Mouse (Mus musculus): ENCODE data around the gene Gm7879. TPM values are rescaled to one million over a fixed set of nuclear protein-coding genes. Genes with fewer than 3 reads are reported as not detected.

The Gm7879 gene
- polyA plus RNA-seq, 1 experiment, result not detected

- no peaks in the 10 kb centered on the region for H3K27me3 ChIP-seq (ENCODE audit: control insufficient read depth, insufficient read depth, low read length)
- no peak for TF ChIP-seq CTCF (IDR thresholded peaks at IDR 0.05; ENCODE audit: borderline replicate concordance, insufficient read depth, low read depth, low read length)
- TF ChIP-seq POLR2A (IDR thresholded peaks at IDR 0.05; ENCODE audit: borderline replicate concordance, insufficient read depth, low read length), result no peak
- DNase-seq, result no peak
- WGBS, result 89% methylated on average over 11 of the region's 11 CpGs
- no peak overlapping the region for H3K27ac ChIP-seq (ENCODE audit: insufficient read depth, low read length)
- no peaks in the 10 kb centered on the region for H3K4me1 ChIP-seq (ENCODE audit: control insufficient read depth, insufficient read depth, low read length)
- H3K4me3 ChIP-seq (replicated peaks; ENCODE audit: insufficient read depth, low read depth, low read length), result no peak overlapping the region
These were observed 8.9 kb downstream of the Gm7879 start for GRCm38 (mm10) chr5:43921877-43922276.

DNA sequence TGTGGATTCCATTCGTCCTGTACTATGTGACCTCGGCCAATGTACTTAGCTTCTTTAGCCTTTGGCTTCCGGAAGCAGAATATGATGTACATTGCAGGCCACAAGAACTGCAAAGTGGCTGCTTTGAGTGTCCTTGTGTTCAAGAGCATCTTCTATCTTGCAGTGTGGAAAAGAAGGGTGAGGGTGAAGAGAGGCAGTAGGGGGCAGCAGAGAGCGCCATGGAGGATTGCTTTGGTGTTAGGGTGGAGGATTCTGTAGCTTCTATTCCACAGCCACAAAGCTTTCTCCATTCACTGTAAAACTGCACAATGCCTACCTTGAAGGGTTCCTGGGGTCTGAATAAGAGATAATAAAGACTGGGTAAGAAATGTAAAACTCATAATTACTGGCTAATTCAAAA is 11.0 kb downstream of the Gm7879 start:
- Histone ChIP-seq H3K27me3 (ENCODE audit: control insufficient read depth, insufficient read depth, low read length) (no peaks in the 10 kb centered on the region), H3K4me3 (replicated peaks; ENCODE audit: insufficient read depth, low read depth, low read length) (no peak overlapping the region), H3K4me1 (ENCODE audit: control insufficient read depth, insufficient read depth, low read length) (no peaks in the 10 kb centered on the region), H3K27ac (ENCODE audit: insufficient read depth, low read length) (no peak overlapping the region)
- WGBS, result 38% methylated on average over 4 of the region's 4 CpGs
- TF ChIP-seq CTCF (IDR thresholded peaks at IDR 0.05; ENCODE audit: borderline replicate concordance, insufficient read depth, low read depth, low read length) (peak; percentile 62; the same call in 1 of the 2 replicates), POLR2A (IDR thresholded peaks at IDR 0.05; ENCODE audit: borderline replicate concordance, insufficient read depth, low read length) (no peak)
- DNase-seq, result peak; percentile 9 to 37

GRCm38 (mm10) chr5:43927729-43928128 is 14.8 kb downstream of the Gm7879 start:
- H3K4me1 ChIP-seq (ENCODE audit: control insufficient read depth, insufficient read depth, low read length), result no peaks in the 10 kb centered on the region
- TF ChIP-seq CTCF (IDR thresholded peaks at IDR 0.05; ENCODE audit: borderline replicate concordance, insufficient read depth, low read depth, low read length) (no peak), POLR2A (IDR thresholded peaks at IDR 0.05; ENCODE audit: borderline replicate concordance, insufficient read depth, low read length) (no peak)
- H3K27ac ChIP-seq (ENCODE audit: insufficient read depth, low read length), result no peak overlapping the region
- H3K4me3 ChIP-seq (replicated peaks; ENCODE audit: insufficient read depth, low read depth, low read length), result no peak overlapping the region
- no peak for DNase-seq
- no peaks in the 10 kb centered on the region for H3K27me3 ChIP-seq (ENCODE audit: control insufficient read depth, insufficient read depth, low read length)

DNA sequence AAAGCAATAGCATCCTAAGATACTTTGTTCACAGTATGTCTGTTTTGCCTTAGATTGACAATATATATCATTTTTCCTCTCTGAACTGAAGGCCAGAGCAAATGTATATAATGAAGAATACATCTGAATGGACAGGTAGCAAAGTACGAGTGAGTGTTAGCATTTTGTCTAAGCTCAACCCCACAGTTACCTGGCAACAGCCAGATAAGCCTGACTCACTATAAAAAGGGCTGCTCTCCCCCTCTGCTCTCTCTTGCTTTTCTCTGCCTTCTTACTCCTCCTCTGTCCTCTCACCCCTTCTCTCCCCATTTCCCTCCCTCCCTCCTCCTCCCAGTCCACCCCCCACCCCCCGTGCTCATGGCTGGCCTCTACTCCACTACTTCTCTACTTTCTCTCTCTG is 20.3 kb downstream of the Gm7879 start:
- 44% methylated on average over 2 of the region's 2 CpGs for WGBS
- Histone ChIP-seq H3K27me3 (ENCODE audit: control insufficient read depth, insufficient read depth, low read length) (no peaks in the 10 kb centered on the region), H3K27ac (ENCODE audit: insufficient read depth, low read length) (no peak overlapping the region), H3K4me3 (replicated peaks; ENCODE audit: insufficient read depth, low read depth, low read length) (no peak overlapping the region), H3K4me1 (ENCODE audit: control insufficient read depth, insufficient read depth, low read length) (no peaks in the 10 kb centered on the region)
- no peak for DNase-seq
- TF ChIP-seq CTCF (IDR thresholded peaks at IDR 0.05; ENCODE audit: borderline replicate concordance, insufficient read depth, low read depth, low read length) (no peak), POLR2A (IDR thresholded peaks at IDR 0.05; ENCODE audit: borderline replicate concordance, insufficient read depth, low read length) (no peak)

DNA sequence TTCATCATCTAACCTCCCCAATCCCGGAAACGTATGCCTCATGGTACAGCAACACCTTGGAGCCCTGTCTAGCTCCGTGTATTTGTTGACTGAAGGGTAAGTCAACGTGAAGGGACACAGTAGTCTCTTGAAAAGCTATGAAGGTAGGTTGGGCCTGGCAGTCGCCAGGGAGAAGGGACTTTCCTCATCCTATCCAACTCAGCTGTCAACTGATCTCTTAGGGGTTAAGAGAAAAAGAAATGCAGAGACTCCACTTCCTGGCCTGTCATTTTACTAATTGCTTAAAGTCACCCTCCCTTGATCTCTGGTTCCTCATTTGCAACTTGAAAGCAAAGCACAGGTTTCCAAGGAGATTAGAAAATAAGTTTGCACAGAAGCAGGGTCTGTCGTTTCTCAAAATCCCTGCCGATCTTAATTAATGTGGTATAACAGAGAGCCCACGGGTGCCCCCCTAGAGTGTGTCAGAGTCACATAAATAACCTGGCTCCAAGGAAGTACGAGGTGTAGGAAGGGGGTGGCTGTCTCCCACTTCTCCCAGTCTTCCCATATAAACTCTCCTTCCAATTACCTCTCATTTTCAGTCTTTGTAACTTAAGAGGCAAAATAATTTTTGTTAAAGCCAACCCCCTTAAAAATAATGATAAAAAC is 34.5 kb downstream of the Gm7879 start:
- DNase-seq, result no peak
- no peaks in the 10 kb centered on the region; the same call in 1 of the 2 replicates for H3K4me1 ChIP-seq (ENCODE audit: control insufficient read depth, insufficient read depth, low read length)
- no peak overlapping the region for H3K4me3 ChIP-seq (replicated peaks; ENCODE audit: insufficient read depth, low read depth, low read length)
- 51% methylated on average over 9 of the region's 9 CpGs for WGBS
- H3K27me3 ChIP-seq (ENCODE audit: control insufficient read depth, insufficient read depth, low read length), result no peaks in the 10 kb centered on the region; the same call in 1 of the 2 replicates
- no peak overlapping the region for H3K27ac ChIP-seq (ENCODE audit: insufficient read depth, low read length)
- TF ChIP-seq CTCF (IDR thresholded peaks at IDR 0.05; ENCODE audit: borderline replicate concordance, insufficient read depth, low read depth, low read length) (no peak), POLR2A (IDR thresholded peaks at IDR 0.05; ENCODE audit: borderline replicate concordance, insufficient read depth, low read length) (no peak)

GRCm38 (mm10) chr5:43948111-43948743 is 35.3 kb downstream of the Gm7879 start:
- TF ChIP-seq POLR2A (IDR thresholded peaks at IDR 0.05; ENCODE audit: borderline replicate concordance, insufficient read depth, low read length) (no peak), CTCF (IDR thresholded peaks at IDR 0.05; ENCODE audit: borderline replicate concordance, insufficient read depth, low read depth, low read length) (no peak)
- Histone ChIP-seq H3K27ac (ENCODE audit: insufficient read depth, low read length) (no peak overlapping the region), H3K4me1 (ENCODE audit: control insufficient read depth, insufficient read depth, low read length) (no peaks in the 10 kb centered on the region; the same call in 1 of the 2 replicates), H3K27me3 (ENCODE audit: control insufficient read depth, insufficient read depth, low read length) (no peaks in the 10 kb centered on the region; the same call in 1 of the 2 replicates), H3K4me3 (replicated peaks; ENCODE audit: insufficient read depth, low read depth, low read length) (peak overlapping the region; percentile 47)
- peak; percentile 14 for DNase-seq
- 6% methylated on average over 27 of the region's 27 CpGs for WGBS

DNA sequence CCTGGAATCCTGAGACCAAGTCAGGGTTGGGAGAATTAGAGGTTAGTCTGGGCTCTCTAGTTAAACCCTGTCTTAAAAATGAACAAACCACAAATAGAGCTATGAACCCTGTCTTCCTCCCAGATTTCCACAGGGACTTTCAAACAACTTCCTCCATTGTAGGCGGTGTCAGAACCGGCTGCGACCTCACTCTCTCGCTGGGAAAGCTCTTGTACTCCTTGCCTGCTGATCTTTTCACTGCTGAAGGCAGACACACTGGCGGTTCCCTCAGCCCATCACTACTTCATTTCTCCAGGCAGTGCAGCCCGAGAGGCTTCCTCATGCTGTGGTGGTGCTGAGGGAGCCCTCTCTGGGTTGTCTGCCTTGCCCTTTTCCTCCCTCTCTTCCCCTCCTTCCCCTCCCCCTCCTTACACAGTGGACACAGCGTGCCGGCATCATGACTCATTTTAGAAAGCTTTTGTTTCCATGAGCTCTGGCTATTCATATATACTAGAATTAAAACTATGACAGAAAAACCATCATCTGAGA is 35.9 kb downstream of the Gm7879 start:
- TF ChIP-seq CTCF (IDR thresholded peaks at IDR 0.05; ENCODE audit: borderline replicate concordance, insufficient read depth, low read depth, low read length), result no peak
- no peak overlapping the region for H3K27ac ChIP-seq (ENCODE audit: insufficient read depth, low read length)
- H3K27me3 ChIP-seq (ENCODE audit: control insufficient read depth, insufficient read depth, low read length), result no peaks in the 10 kb centered on the region; the same call in 1 of the 2 replicates
- WGBS, result 9% methylated on average over 8 of the region's 8 CpGs
- DNase-seq, result peak in 1 of 2 experiments; percentile 0
- no peaks in the 10 kb centered on the region; the same call in 1 of the 2 replicates for H3K4me1 ChIP-seq (ENCODE audit: control insufficient read depth, insufficient read depth, low read length)
- H3K4me3 ChIP-seq (replicated peaks; ENCODE audit: insufficient read depth, low read depth, low read length), result no peak overlapping the region

DNA sequence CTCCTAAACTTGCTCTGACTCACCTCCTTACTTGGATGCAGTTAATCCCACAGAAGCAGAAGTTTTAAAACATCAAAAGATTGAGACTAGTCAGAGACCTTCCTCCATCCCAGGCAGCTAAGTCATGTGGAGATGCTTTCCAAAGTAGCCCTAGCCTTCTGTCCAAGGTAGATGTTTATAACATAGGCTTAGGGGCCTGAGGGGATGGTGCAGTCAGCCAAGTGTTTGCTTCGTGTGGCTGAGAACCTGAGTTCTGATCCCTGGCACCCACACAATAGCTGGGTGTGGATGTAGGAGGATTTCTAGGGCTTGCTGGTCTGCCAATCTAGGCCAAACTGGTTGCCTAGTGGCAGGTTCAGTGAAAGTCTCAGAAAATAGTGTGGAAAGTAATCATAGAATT is 40.3 kb downstream of the Gm7879 start:
- 41% methylated on average over 1 of the region's 1 CpGs for WGBS
- H3K4me1 ChIP-seq (ENCODE audit: control insufficient read depth, insufficient read depth, low read length), result no peaks in the 10 kb centered on the region; the same call in 1 of the 2 replicates
- TF ChIP-seq POLR2A (IDR thresholded peaks at IDR 0.05; ENCODE audit: borderline replicate concordance, insufficient read depth, low read length), result no peak
- TF ChIP-seq CTCF (IDR thresholded peaks at IDR 0.05; ENCODE audit: borderline replicate concordance, insufficient read depth, low read depth, low read length), result no peak
- H3K27me3 ChIP-seq (ENCODE audit: control insufficient read depth, insufficient read depth, low read length), result no peaks in the 10 kb centered on the region; the same call in 1 of the 2 replicates
- H3K27ac ChIP-seq (ENCODE audit: insufficient read depth, low read length), result no peak overlapping the region
- no peak overlapping the region for H3K4me3 ChIP-seq (replicated peaks; ENCODE audit: insufficient read depth, low read depth, low read length)
- no peak for DNase-seq
